Mouse (Mus musculus) kidney, embryonic 16.5 days (tissue): ENCODE measurements at regions not wholly inside any gene's neighbourhood (a gene's known extent, or its start where the extent isn't known, plus 50 kb on each side); places are given as distances from the start of the nearest gene placed in this dataset.
"Not testable (repeated sequence)": the region's sequence is repeated elsewhere in the genome, so short reads cannot be mapped to it uniquely, and the experiment has no call there.

Experiments used
- ATAC-seq: fragments of 200-750 bp; cut with Nextera tagmentation; 2 replicates; pipeline ENCODE4 v1.8.0; 2017; ENCODE audit warnings: moderate TSS enrichment; ENCODE audit not compliant: low FRiP score, low TSS enrichment
- H3K27ac ChIP-seq: fragments of 300-500 bp; sonication (generic); 2 replicates; pipeline ENCODE4 v1.5.1; 2014; ENCODE audit warnings: low read length
- H3K27me3 ChIP-seq: fragments of 300-500 bp; sonication (generic); 2 replicates; pipeline ENCODE4 v1.6.1; 2014; ENCODE audit warnings: low read length, control low read depth, mixed read lengths; ENCODE audit not compliant: insufficient read depth
- H3K36me3 ChIP-seq: fragments of 300-500 bp; sonication (generic); 2 replicates; pipeline ENCODE4 v1.6.1; 2014; ENCODE audit warnings: low read length, control low read depth, mixed read lengths; ENCODE audit not compliant: insufficient read depth
- H3K4me1 ChIP-seq: fragments of 300-500 bp; sonication (generic); 2 replicates; pipeline ENCODE4 v1.6.1; 2014; ENCODE audit warnings: low read length, control low read depth, mixed read lengths; ENCODE audit not compliant: insufficient read depth
- H3K4me2 ChIP-seq: fragments of 300-500 bp; sonication (generic); replicated peaks from 2 replicates; pipeline ENCODE4 v1.6.1; 2014; ENCODE audit warnings: low read depth, low read length
- H3K4me3 ChIP-seq: fragments of 300-500 bp; sonication (generic); 2 replicates; pipeline ENCODE4 v1.5.1; 2014; ENCODE audit warnings: mild to moderate bottlenecking, low read length
- H3K9ac ChIP-seq: fragments of 300-500 bp; sonication (generic); replicated peaks from 2 replicates; pipeline ENCODE4 v1.6.1; 2014; ENCODE audit warnings: low read length
- H3K9me3 ChIP-seq: fragments of 300-500 bp; sonication (generic); 2 replicates; pipeline ENCODE4 v1.6.1; 2016; ENCODE audit warnings: low read length, control low read depth
- WGBS: fragments of 180-500 bp; shearing (Covaris S2); extraction: QIAGEN DNeasy Blood & Tissue Kit; methylation state at CpG from one replicate; pipeline ENCODE4 v1.1.7; 2014; 5-methylcytosine and 5-hydroxymethylcytosine counted together

DNA sequence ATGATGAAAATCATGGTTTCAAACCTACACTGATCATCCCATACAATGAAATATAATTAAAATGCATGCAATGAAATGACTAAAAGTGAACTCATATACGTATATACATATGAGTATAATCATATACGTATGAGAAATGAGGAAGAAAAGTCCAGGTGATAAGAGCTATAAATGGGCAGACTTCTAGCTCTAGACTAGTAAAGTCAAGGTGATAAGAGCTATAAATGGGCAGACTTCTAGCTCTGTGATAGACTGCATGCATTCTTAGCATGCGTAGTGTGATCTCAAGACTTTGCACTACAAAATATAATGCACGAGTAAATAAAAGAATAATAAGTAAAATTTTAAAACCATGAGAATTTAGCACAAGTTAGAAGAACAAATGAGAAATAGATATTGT is 606.2 kb upstream of the Gpc5 start:
- H3K4me3 ChIP-seq: no peak overlapping the region
- no peaks in the 10 kb centered on the region for H3K9me3 ChIP-seq
- no peaks in the 10 kb centered on the region for H3K36me3 ChIP-seq
- H3K4me2 ChIP-seq: no peak overlapping the region
- H3K27ac ChIP-seq: no peak overlapping the region
- 93% methylated on average over 4 of the region's 4 CpGs for WGBS
- no peaks in the 10 kb centered on the region for H3K4me1 ChIP-seq
- no peak overlapping the region for H3K9ac ChIP-seq
- H3K27me3 ChIP-seq: no peaks in the 10 kb centered on the region
- ATAC-seq: no peak

DNA sequence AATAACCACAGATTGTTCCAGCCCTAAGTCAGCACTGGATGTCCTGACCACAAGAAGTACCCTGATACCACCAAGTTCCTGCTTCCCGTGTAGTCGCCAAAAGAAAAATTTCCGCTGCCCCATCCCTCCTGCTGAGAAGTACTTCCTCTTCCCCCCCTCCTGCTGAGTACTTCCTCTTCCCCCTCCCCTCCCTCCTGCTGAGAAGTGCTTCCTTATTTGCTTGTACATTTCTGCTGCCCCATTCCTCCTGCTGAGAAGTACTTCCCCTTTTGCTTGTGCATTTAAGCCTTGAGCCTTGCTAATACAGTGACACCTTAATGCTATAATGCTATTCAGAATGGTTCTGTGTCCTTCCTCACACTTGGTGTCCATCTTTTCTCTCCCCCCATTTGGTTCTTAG is 598.6 kb upstream of the Gpc5 start:
- H3K36me3 ChIP-seq, H3K27me3 ChIP-seq, H3K4me2 ChIP-seq, H3K9ac ChIP-seq, H3K4me1 ChIP-seq, ATAC-seq, H3K4me3 ChIP-seq, H3K9me3 ChIP-seq, H3K27ac ChIP-seq: not testable (repeated sequence)
- 100% methylated on average over 3 of the region's 3 CpGs for WGBS

DNA sequence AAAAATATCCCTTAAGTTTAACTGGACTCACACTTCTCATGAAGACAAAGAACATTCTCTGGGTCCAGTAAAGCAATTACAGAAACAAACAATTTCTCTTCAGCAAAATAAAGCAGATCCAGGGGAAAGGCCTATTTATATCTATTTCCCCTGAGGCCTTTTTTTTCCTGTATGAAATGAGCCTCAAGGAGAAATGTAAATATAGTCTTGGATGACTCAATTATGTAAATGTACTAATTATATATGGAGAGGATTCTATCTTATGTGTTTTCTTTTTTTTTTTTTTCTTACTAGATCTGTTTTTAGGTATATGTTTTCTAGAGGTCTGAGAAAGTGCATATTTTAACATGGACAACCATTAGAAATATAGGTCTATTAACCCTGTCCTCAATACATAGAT is 587.0 kb upstream of the Gpc5 start:
- Histone ChIP-seq H3K27me3 (no peaks in the 10 kb centered on the region), H3K9ac (no peak overlapping the region), H3K4me1 (no peaks in the 10 kb centered on the region), H3K9me3 (no peaks in the 10 kb centered on the region), H3K4me3 (no peak overlapping the region), H3K36me3 (no peaks in the 10 kb centered on the region), H3K27ac (no peak overlapping the region), H3K4me2 (no peak overlapping the region)
- no peak for ATAC-seq

GRCm38 (mm10) chr14:114547910-114548680 is 543.9 kb upstream of the Gpc5 start:
- no peaks in the 10 kb centered on the region for H3K9me3 ChIP-seq
- no peaks in the 10 kb centered on the region for H3K4me1 ChIP-seq
- H3K4me2 ChIP-seq: no peak overlapping the region
- H3K27ac ChIP-seq: no peak overlapping the region
- no peak overlapping the region for H3K4me3 ChIP-seq
- 66% methylated on average over 4 of the region's 4 CpGs for WGBS
- no peaks in the 10 kb centered on the region for H3K27me3 ChIP-seq
- no peak overlapping the region for H3K9ac ChIP-seq
- no peaks in the 10 kb centered on the region for H3K36me3 ChIP-seq
- no peak for ATAC-seq

GRCm38 (mm10) chr14:114549101-114549500 is 542.9 kb upstream of the Gpc5 start:
- no peaks in the 10 kb centered on the region for H3K36me3 ChIP-seq
- no peak overlapping the region for H3K4me2 ChIP-seq
- 81% methylated on average over 1 of the region's 1 CpGs for WGBS
- H3K4me3 ChIP-seq: no peak overlapping the region
- no peaks in the 10 kb centered on the region for H3K4me1 ChIP-seq
- no peak overlapping the region for H3K27ac ChIP-seq
- no peaks in the 10 kb centered on the region for H3K27me3 ChIP-seq
- no peak for ATAC-seq
- H3K9ac ChIP-seq: no peak overlapping the region
- H3K9me3 ChIP-seq: no peaks in the 10 kb centered on the region

DNA sequence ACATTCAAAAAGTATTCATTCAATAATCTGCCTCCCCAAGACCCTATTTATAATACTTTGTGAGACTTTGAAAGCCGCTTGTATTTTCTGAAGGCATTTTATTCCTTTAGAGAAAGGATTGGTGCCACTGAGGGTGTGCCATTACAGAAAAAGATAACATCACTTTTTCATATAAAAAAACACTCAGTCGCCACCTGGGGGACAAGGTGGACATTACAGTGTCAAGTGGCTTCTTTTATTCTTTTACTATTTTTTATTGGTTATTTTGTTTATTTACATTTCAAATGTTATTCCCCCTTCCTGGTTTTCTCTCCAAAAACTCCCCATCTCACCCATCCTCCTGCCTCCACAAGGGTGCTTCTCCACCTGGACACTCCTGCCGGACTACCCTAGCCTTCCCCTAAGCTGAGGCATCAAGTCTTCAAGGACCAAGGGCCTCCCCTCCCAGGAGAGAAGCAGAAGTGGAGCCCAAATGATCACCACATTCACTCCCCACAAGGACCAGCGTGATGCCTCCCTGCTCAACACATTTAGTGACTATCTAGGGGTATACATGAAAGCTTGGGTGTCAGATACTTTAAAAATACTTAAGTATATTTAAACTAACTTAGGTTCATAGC is 525.5 kb upstream of the Gpc5 start:
- H3K9ac ChIP-seq: no peak overlapping the region
- H3K36me3 ChIP-seq: no peaks in the 10 kb centered on the region
- H3K27me3 ChIP-seq: 0 out of 2 replicates have a peak, but pooled peaks cover 3% of the 10 kb centered on the region
- H3K4me3 ChIP-seq: no peak overlapping the region
- H3K4me2 ChIP-seq: no peak overlapping the region
- no peaks in the 10 kb centered on the region for H3K4me1 ChIP-seq
- no peak overlapping the region for H3K27ac ChIP-seq
- ATAC-seq: no peak
- WGBS: 53% methylated on average over 4 of the region's 4 CpGs
- no peaks in the 10 kb centered on the region for H3K9me3 ChIP-seq

DNA sequence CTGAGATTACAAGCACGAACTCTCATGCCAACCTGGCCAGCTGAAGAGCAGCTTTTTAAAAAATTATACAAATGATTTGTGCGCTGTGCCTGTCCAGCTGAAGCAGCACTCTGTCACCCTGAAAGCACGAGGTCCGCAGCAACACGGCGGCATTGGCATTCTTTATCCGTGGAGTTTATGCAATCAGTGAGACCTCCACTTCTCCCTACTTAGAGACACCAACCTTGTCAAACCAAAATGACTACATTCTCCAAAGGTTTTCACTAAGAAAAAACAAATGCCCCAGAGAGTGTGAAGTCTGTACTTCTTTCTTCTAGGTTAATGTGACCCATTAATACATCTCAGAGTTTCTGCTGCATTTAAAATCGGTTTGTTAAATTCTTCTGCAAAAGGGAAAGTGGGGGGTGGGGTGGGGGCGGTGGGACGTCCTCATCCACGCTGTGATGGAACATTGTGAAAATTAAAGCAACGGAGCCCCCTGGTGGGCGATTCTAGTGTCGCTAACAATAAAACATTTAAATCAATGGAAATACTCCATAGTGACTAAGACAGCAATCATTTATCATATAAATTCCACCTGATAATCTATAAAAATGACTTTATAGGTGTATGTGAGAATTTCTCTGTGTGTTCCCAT is 524.2 kb upstream of the Gpc5 start:
- peak overlapping the region; percentile 36 for H3K4me2 ChIP-seq
- H3K4me1 ChIP-seq: no peaks in the 10 kb centered on the region
- 29% methylated on average over 14 of the region's 14 CpGs for WGBS
- no peak overlapping the region for H3K27ac ChIP-seq
- H3K36me3 ChIP-seq: no peaks in the 10 kb centered on the region
- no peak overlapping the region for H3K9ac ChIP-seq
- no peaks in the 10 kb centered on the region for H3K9me3 ChIP-seq
- peak overlapping the region; percentile 15; the same call in 1 of the 2 replicates for H3K4me3 ChIP-seq
- no peak for ATAC-seq
- 0 out of 2 replicates have a peak, but pooled peaks cover 3% of the 10 kb centered on the region for H3K27me3 ChIP-seq

- Histone ChIP-seq H3K4me1 (no peaks in the 10 kb centered on the region), H3K27me3 (no peaks in the 10 kb centered on the region), H3K9ac (no peak overlapping the region), H3K9me3 (no peaks in the 10 kb centered on the region), H3K27ac (no peak overlapping the region), H3K36me3 (no peaks in the 10 kb centered on the region), H3K4me2 (no peak overlapping the region), H3K4me3 (no peak overlapping the region)
- no peak for ATAC-seq
- 50% methylated on average over 4 of the region's 4 CpGs for WGBS
These were observed 504.5 kb upstream of the Gpc5 start for GRCm38 (mm10) chr14:114587367-114588064.

GRCm38 (mm10) chr14:114609296-114609695 is 482.7 kb upstream of the Gpc5 start:
- no peak for ATAC-seq
- H3K4me2 ChIP-seq: no peak overlapping the region
- H3K4me3 ChIP-seq: no peak overlapping the region
- WGBS: 55% methylated on average over 4 of the region's 4 CpGs
- H3K4me1 ChIP-seq: no peaks in the 10 kb centered on the region
- H3K9ac ChIP-seq: no peak overlapping the region
- H3K36me3 ChIP-seq: no peaks in the 10 kb centered on the region
- no peak overlapping the region for H3K27ac ChIP-seq
- no peaks in the 10 kb centered on the region for H3K9me3 ChIP-seq
- H3K27me3 ChIP-seq: no peaks in the 10 kb centered on the region
